ENCODE assay signal across 27 mouse cellular contexts in the genomic region with DNA sequence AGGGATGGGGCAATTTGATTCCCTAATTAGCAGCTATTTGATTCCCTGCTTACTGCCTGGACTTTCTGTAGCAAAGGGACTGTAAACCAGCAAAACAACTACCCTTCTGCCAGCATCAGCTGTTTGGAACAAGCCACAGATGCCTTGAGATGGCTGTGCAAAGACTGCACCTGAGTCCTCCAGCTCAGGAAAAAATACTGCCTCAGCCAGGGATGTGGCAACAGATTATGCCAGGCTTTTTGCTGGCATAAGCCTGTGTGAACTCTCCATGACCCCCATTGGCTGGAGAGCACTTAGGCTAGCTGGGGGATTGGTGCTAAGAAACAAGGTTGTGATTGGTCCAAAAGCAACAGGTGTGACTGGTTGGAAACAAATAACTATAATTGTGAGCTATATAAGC.
DNase-seq lines count a peak whose midpoint lies in the region; ATAC-seq and TF ChIP-seq lines count a peak whose summit lies in the region.
"Had no signal": no experiment of that assay in that cellular context is flagged by ENCODE, and none has a peak within 500 bp of the region (broad histone marks: within the 10 kb centered on the region; RNA-seq: fewer than 3 reads in every experiment).

No protein-coding gene starts in this region.

- no peak overlapping the region for H3K9ac ChIP-seq in neural tube, embryonic 15.5 days (replicated peaks)
- no peak overlapping the region for H3K9ac ChIP-seq in kidney, embryonic 16.5 days (replicated peaks; ENCODE audit: low read length)
- H3K9ac ChIP-seq: embryonic facial prominence, embryonic 13.5 days; hindbrain, embryonic 14.5 days had no signal

- TF ChIP-seq CTCF in brain, embryonic 14.5 days (IDR thresholded peaks at IDR 0.05; ENCODE audit: borderline replicate concordance, extremely low read depth, insufficient read depth, insufficient read length), result no peak

- H3K36me3 ChIP-seq in neural tube, embryonic 15.5 days, result no peaks in the 10 kb centered on the region
- H3K36me3 ChIP-seq in kidney, embryonic 16.5 days (ENCODE audit: insufficient read depth, low read length), result no peaks in the 10 kb centered on the region
- H3K36me3 ChIP-seq: embryonic facial prominence, embryonic 10.5 days; embryonic facial prominence, embryonic 13.5 days; G1E; hindbrain, embryonic 10.5 days had no signal

- 0 out of 2 replicates have a peak, but pooled peaks have one; percentile 50 for ATAC-seq in neural tube, embryonic 15.5 days (ENCODE audit: low FRiP score)
- ATAC-seq in kidney, embryonic 16.5 days (ENCODE audit: low FRiP score, low TSS enrichment), result no peak
- ATAC-seq: forebrain, embryonic 16.5 days; intestine, postnatal 0 days; Patski had no signal

- H3K9me3 ChIP-seq in neural tube, embryonic 15.5 days (replicated peaks), result no peaks in the 10 kb centered on the region
- no peaks in the 10 kb centered on the region for H3K9me3 ChIP-seq in kidney, embryonic 16.5 days (ENCODE audit: low read length)
- H3K9me3 ChIP-seq: embryonic facial prominence, embryonic 10.5 days; embryonic facial prominence, embryonic 13.5 days; G1E; hindbrain, embryonic 10.5 days had no signal

- no peak overlapping the region for H3K27ac ChIP-seq in neural tube, embryonic 15.5 days (replicated peaks)
- H3K27ac ChIP-seq in kidney, embryonic 16.5 days (ENCODE audit: low read length), result no peak overlapping the region
- H3K27ac ChIP-seq: embryonic facial prominence, embryonic 10.5 days; embryonic facial prominence, embryonic 13.5 days; hindbrain, embryonic 10.5 days; hindbrain, embryonic 14.5 days had no signal

- peak; percentile 16 to 17 for DNase-seq in cerebellum, postnatal 14 days
- no peak for DNase-seq in cerebellum, adult 11 months
- DNase-seq in heart, adult 11 months, result peak; percentile 61
- DNase-seq in heart, postnatal 4 days, result no peak
- DNase-seq in brain, embryonic 14.5 days (ENCODE audit: low read depth), result peak; percentile 33
- DNase-seq: adrenal gland, postnatal 10 days; adrenal gland, postnatal 36 days; B cell, adult 2 months; cerebellum, adult 11-12 months; cerebellum, adult 8-10 months; cerebellum, postnatal 36 days; embryo, embryonic 11 days; gastrocnemius, postnatal 10 days; gastrocnemius, postnatal 36 days had no signal

- H3K4me2 ChIP-seq in neural tube, embryonic 15.5 days, result no peak overlapping the region
- no peak overlapping the region for H3K4me2 ChIP-seq in kidney, embryonic 16.5 days (replicated peaks; ENCODE audit: low read depth, low read length)
- H3K4me2 ChIP-seq: embryonic facial prominence, embryonic 13.5 days; heart, embryonic 11.5 days; hindbrain, embryonic 14.5 days had no signal

- no peaks in the 10 kb centered on the region for H3K27me3 ChIP-seq in neural tube, embryonic 15.5 days (replicated peaks)
- H3K27me3 ChIP-seq in kidney, embryonic 16.5 days (ENCODE audit: insufficient read depth, low read length), result no peaks in the 10 kb centered on the region
- H3K27me3 ChIP-seq: CH12.LX; embryonic facial prominence, embryonic 13.5 days; Patski had no signal

- no peak for TF ChIP-seq POLR2A in brain, embryonic 14.5 days (IDR thresholded peaks at IDR 0.05; ENCODE audit: borderline replicate concordance, extremely low read depth, insufficient read depth, insufficient read length, poor library complexity, severe bottlenecking)

- H3K4me3 ChIP-seq in neural tube, embryonic 15.5 days (replicated peaks), result no peak overlapping the region
- no peak overlapping the region for H3K4me3 ChIP-seq in kidney, embryonic 16.5 days (ENCODE audit: low read length)
- H3K4me3 ChIP-seq: embryonic facial prominence, embryonic 10.5 days; embryonic facial prominence, embryonic 13.5 days; erythroblast, embryonic 14.5 days; hindbrain, embryonic 10.5 days had no signal

- H3K4me1 ChIP-seq in neural tube, embryonic 15.5 days, result no peaks in the 10 kb centered on the region
- no peaks in the 10 kb centered on the region for H3K4me1 ChIP-seq in kidney, embryonic 16.5 days (ENCODE audit: insufficient read depth, low read length)
- H3K4me1 ChIP-seq: embryonic facial prominence, embryonic 10.5 days; embryonic facial prominence, embryonic 13.5 days; hindbrain, embryonic 10.5 days had no signal

Comparison
In these comparisons a context has a peak if more than half of its experiments do, and no peak if none do; other contexts are left out.
1. DNase-seq: peak in cerebellum, postnatal 14 days (2 of 2), heart, adult 11 months (single experiment) and brain, embryonic 14.5 days (single experiment); none in cerebellum, adult 11 months (single experiment) and heart, postnatal 4 days (single experiment).